Mouse (Mus musculus) forebrain, embryonic 10.5 days (tissue): ENCODE measurements at regions not wholly inside any gene's neighbourhood (a gene's known extent, or its start where the extent isn't known, plus 50 kb on each side); places are given as distances from the start of the nearest gene placed in this dataset.
A peak's percentile ranks its signal among the peaks of the same experiment; 100 is the strongest.

ENCODE experiments used
- DNase-seq: peaks from one replicate; pipeline ENCODE4 v3.0.0-alpha.2; 2017; ENCODE audit warnings: low spot score; ENCODE audit errors: extremely low spot score
- H3K27ac ChIP-seq: fragments of 300-500 bp; sonication (generic); 2 replicates; pipeline ENCODE4 v1.5.1; 2016; ENCODE audit warnings: mild to moderate bottlenecking
- H3K27me3 ChIP-seq: fragments of 300-500 bp; sonication (generic); 2 replicates; pipeline ENCODE4 v1.6.1; 2016; ENCODE audit warnings: mild to moderate bottlenecking; ENCODE audit not compliant: poor library complexity, severe bottlenecking
- H3K36me3 ChIP-seq: fragments of 300-500 bp; sonication (generic); replicated peaks from 2 replicates; pipeline ENCODE4 v1.6.1; 2016; ENCODE audit warnings: mild to moderate bottlenecking, moderate library complexity
- H3K4me1 ChIP-seq: fragments of 300-500 bp; sonication (generic); 2 replicates; pipeline ENCODE4 v1.6.1; 2016
- H3K4me3 ChIP-seq: fragments of 300-500 bp; sonication (generic); 2 replicates; pipeline ENCODE4 v1.5.1; 2016; ENCODE audit warnings: mild to moderate bottlenecking, moderate library complexity
- H3K9me3 ChIP-seq: fragments of 300-500 bp; sonication (generic); 2 replicates; pipeline ENCODE4 v1.6.1; 2016; ENCODE audit warnings: mild to moderate bottlenecking, moderate library complexity
- WGBS: fragments of 180-500 bp; shearing (Covaris S2); methylation state at CpG from one replicate; pipeline ENCODE4 v1.1.7; 2016; 5-methylcytosine and 5-hydroxymethylcytosine counted together

DNA sequence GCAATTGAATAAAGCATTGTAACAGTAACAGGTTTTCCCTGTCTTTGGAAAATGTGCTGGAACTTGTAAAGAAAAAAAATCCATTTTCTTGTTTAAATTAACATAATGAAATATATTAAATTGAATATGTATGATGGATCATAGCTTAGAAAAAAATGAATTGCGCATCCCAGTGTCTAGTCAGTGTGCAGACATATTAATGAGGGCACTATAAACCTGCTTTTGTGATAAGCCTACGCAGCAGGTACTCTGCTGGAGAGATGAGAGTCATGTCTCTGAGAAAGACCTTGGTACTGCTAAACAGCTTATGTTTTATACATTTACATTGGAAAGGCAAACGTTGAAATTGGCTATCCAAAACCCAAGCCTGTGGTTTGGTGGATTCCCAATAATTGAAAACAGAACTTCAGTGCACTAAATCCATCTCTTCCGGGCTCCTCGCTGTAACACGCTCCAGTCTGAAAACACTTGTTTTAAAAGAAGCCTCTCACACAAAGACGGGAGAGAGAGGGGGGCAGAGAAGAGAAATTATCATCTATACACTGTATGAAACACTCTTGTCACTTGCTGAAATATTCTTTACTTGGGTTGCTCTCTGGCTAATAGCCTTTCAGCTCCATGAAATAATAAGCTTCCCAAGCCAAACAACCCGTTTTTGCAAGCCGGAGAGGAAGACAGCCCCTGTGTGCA lies 223.9 kb upstream of the Fn1 start:
- 79% methylated on average over 9 of the region's 9 CpGs for WGBS
- no peak for DNase-seq
- Histone ChIP-seq H3K4me1 (no peaks in the 10 kb centered on the region), H3K9me3 (no peaks in the 10 kb centered on the region), H3K36me3 (no peaks in the 10 kb centered on the region), H3K27me3 (no peaks in the 10 kb centered on the region), H3K4me3 (no peak overlapping the region), H3K27ac (no peak overlapping the region)

DNA sequence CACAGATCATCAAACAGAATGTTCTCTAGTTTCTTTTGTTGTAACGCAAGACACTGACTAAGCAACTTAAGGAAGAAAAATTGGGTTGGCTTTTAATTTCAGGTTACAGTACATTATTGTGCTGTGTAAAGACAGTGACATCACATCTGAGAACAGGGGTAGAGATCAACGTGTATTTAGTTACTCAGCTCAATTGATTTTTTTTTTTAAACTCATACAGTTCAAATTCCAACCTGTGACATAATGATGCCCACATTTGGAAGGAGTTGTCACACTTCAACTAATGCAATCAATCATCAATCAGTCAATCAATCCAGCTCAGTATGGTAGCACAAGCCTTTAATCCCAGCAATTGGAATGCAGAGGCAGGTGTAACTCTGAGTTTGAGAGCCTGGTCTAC lies 221.0 kb upstream of the Fn1 start:
- no peak for DNase-seq
- Histone ChIP-seq H3K9me3 (no peaks in the 10 kb centered on the region), H3K4me1 (no peaks in the 10 kb centered on the region), H3K4me3 (no peak overlapping the region), H3K27me3 (no peaks in the 10 kb centered on the region), H3K27ac (no peak overlapping the region), H3K36me3 (no peaks in the 10 kb centered on the region)
- WGBS: 89% methylated on average over 2 of the region's 2 CpGs

DNA sequence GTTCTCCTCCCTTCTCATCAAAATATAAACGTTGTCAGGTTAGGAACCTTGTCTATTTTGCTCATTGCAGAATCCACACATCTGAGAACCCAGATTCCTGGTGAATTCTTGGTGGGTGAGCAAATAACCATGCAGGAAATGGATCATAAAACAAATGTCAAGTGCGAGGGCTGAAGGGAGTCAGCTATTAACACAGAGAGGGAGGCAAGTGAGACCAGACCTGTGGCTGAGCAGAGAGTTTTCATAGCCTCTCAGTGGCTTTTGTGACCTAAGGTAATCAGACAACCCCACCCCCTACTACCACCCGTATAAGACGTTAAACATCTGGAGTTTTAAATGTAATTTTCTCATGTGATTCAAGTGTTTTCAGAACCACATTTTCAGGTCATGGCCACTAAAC lies 212.7 kb upstream of the Fn1 start:
- 75% methylated on average over 4 of the region's 4 CpGs for WGBS
- Histone ChIP-seq H3K9me3 (no peaks in the 10 kb centered on the region), H3K27me3 (no peaks in the 10 kb centered on the region), H3K27ac (no peak overlapping the region), H3K36me3 (no peaks in the 10 kb centered on the region), H3K4me3 (no peak overlapping the region), H3K4me1 (no peaks in the 10 kb centered on the region)
- no peak for DNase-seq

DNA sequence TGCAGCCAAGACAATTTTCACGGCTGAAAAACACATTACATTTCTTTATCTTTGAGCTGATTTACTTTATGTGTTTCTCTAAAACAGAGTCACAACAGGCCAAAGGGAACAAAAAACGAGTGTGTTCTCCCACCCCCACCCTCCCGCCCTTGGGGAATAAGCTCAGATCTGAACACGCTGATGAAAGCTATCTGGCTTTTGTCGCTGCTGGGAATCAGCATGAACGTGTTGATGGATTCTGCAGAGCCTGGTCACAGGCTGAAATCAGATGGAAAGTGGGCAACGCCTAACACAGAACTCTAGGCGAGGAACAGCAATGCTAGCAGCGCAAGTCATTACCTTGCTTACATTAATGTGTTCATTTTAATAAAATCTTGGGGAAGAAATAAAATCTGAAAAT lies 211.7 kb upstream of the Fn1 start:
- Histone ChIP-seq H3K27me3 (no peaks in the 10 kb centered on the region), H3K36me3 (no peaks in the 10 kb centered on the region), H3K4me3 (no peak overlapping the region), H3K4me1 (no peaks in the 10 kb centered on the region), H3K9me3 (no peaks in the 10 kb centered on the region), H3K27ac (no peak overlapping the region)
- 83% methylated on average over 9 of the region's 9 CpGs for WGBS
- no peak for DNase-seq

DNA sequence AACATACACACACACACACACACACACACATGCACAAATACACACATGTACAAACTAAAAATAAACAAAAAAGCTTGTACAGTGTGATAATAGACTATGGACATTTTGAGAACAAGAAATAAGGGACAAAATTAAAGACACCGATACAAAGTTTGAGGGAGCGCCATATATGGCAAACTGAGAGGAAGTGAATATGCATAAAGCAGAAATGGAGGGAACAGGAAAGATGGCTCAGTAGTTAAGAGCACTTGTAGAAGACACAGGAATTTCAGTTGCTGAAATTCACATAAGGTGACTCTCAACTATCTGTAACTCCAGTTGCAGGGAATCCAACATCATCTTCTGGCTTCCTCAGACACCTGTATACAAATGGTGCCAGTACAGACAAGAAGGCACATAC lies 200.2 kb upstream of the Fn1 start:
- no peak for DNase-seq
- WGBS: 96% methylated on average over 2 of the region's 2 CpGs
- Histone ChIP-seq H3K27me3 (no peaks in the 10 kb centered on the region), H3K27ac (no peak overlapping the region), H3K4me3 (no peak overlapping the region), H3K4me1 (0 out of 2 replicates have a peak, but pooled peaks cover 2% of the 10 kb centered on the region), H3K36me3 (no peaks in the 10 kb centered on the region), H3K9me3 (no peaks in the 10 kb centered on the region)

DNA sequence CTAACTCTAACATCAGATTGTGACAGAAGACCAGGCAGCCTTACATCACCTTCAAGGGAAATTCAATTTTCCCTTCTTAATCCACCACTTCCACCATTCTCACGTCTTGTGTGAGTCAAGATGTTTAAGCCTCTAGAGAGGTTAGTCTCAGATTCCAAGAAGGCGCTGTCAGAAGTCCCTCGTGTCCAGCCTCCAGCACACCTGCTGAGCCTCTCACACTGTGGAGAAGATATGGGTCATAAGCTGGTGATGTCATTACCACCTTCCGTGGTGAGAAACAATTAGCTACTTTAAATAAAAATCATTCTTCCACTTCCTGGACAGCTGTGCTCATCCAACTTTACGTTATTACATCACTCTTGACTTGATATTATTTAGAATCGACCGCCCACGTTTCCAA lies 198.3 kb upstream of the Fn1 start:
- DNase-seq: no peak
- no peaks in the 10 kb centered on the region for H3K9me3 ChIP-seq
- no peaks in the 10 kb centered on the region for H3K27me3 ChIP-seq
- H3K4me1 ChIP-seq: 0 out of 2 replicates have a peak, but pooled peaks cover 2% of the 10 kb centered on the region
- no peaks in the 10 kb centered on the region for H3K36me3 ChIP-seq
- no peak overlapping the region for H3K4me3 ChIP-seq
- WGBS: 93% methylated on average over 8 of the region's 8 CpGs
- H3K27ac ChIP-seq: no peak overlapping the region

DNA sequence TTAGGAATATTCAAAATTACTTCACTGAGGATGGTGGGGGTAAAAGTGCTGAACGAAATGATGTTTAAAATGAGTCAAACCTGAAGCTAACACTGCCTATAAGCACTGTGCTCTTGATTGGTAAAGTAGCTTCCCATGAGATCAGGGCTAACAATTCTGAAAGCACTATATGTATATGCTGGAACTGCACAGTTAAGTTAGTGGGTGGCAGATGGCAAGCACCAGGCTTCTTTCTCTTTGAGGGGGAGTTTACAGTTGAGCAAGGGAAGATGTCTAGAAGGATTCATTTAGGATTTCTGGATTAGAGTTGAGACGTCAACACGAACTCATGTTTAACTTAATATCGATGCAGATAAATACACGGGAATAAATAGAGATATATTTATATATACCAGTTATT lies 195.7 kb upstream of the Fn1 start:
- DNase-seq: no peak
- Histone ChIP-seq H3K4me3 (no peak overlapping the region), H3K27ac (no peak overlapping the region), H3K4me1 (0 out of 2 replicates have a peak, but pooled peaks cover 2% of the 10 kb centered on the region), H3K27me3 (no peaks in the 10 kb centered on the region), H3K36me3 (no peaks in the 10 kb centered on the region), H3K9me3 (no peaks in the 10 kb centered on the region)
- 91% methylated on average over 5 of the region's 5 CpGs for WGBS

DNA sequence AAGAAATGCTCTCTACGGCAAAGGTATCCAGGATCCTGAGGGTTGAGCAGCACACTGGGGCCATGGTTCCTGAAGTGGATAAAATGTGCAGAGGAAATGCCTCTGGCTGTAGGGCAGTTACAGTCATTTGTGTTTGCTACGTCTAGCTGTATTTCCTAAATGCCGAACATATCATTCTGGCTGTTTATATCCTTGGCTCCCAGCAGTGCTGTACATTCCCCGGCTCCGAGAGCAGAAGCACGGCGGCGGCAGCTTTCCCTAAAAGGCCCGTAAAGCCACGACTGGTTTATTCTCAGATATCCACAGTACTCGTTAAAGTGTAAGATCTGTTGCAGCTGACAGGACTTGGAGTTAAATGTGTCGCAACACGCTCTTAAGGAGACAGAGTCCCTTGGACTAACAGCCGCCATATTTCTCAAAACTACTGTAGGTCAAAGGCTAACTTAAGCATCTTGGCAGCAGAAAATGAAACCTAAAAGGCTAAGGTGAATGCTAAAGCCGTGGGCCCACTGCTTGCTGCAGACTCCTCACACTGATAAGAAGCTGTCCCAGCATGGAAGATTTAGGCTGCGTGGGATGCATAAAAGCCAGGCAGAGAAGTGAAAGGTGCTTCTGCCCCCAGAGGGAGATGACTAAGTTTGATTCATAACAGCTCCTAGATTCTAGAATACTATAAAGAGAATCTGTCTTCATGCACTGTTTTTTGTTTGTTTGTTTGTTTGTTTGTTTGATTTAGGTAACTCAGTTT lies 192.1 kb upstream of the Fn1 start:
- H3K36me3 ChIP-seq: no peaks in the 10 kb centered on the region
- H3K4me3 ChIP-seq: no peak overlapping the region
- no peaks in the 10 kb centered on the region; the same call in 1 of the 2 replicates for H3K9me3 ChIP-seq
- no peak overlapping the region for H3K27ac ChIP-seq
- 89% methylated on average over 16 of the region's 16 CpGs for WGBS
- H3K4me1 ChIP-seq: 0 out of 2 replicates have a peak, but pooled peaks cover 2% of the 10 kb centered on the region
- no peaks in the 10 kb centered on the region for H3K27me3 ChIP-seq
- no peak for DNase-seq

DNA sequence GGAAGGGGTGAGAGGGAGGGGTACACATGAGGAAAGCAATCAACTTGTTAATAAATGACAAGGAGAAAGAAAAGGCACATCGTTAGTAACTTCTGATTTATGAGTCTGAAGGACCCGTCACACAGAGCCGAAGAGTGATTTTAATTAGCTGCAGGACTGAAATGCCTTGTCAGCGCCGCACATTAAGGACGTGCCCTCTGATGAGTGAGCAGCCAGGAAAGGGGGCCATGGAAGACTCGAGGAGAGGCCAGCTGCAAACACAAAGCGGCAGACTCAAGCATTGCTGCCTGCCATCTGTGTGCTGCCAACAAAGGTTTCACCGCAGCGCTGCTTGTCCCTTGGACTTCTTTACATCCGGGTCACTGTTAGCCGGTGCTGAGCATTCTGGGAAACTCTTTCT lies 184.8 kb upstream of the Fn1 start:
- H3K9me3 ChIP-seq: no peaks in the 10 kb centered on the region; the same call in 1 of the 2 replicates
- peak; percentile 21 for DNase-seq
- 67% methylated on average over 12 of the region's 12 CpGs for WGBS

DNA sequence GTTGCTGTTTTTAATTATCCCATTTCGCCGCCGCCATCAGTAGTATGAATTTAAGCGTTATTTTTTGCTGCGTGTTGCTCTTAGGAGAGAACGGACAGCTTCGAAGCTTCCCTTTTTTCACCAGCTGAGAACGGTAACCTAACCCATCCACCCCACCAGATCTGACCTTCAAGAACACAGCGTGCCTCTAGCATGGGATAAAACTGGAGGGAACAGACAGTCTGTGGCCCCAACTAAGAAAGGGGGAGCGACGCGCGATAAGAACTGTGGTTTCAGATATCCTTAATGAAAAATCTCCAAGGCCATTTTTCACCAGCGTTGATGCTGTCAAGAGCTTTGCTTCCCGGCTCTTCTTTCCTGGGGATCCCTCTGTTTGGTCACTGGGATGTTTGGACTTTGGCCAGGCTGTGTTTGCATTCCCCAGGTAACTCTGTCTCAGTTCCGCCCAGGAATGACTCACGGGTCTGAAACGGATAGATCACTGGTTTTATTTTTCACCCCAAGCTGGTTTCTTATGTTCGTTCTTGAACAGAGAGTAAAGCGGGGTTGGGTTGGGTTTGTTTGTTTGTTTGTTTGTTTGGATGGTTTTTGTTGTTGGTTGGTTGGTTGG lies 184.1 kb upstream of the Fn1 start:
- H3K27me3 ChIP-seq: no peaks in the 10 kb centered on the region
- no peak overlapping the region for H3K27ac ChIP-seq
- H3K4me1 ChIP-seq: peaks cover 10% of the 10 kb centered on the region
- H3K9me3 ChIP-seq: no peaks in the 10 kb centered on the region; the same call in 1 of the 2 replicates
- no peak overlapping the region for H3K4me3 ChIP-seq
- DNase-seq: no peak
- WGBS: 91% methylated on average over 20 of the region's 20 CpGs
- no peaks in the 10 kb centered on the region for H3K36me3 ChIP-seq

More for the DNA sequence above, 184.8 kb upstream of the Fn1 start:
- Histone ChIP-seq H3K27me3 (no peaks in the 10 kb centered on the region), H3K4me1 (peaks cover 10% of the 10 kb centered on the region), H3K36me3 (no peaks in the 10 kb centered on the region), H3K4me3 (no peak overlapping the region), H3K27ac (peak overlapping the region; percentile 69)

DNA sequence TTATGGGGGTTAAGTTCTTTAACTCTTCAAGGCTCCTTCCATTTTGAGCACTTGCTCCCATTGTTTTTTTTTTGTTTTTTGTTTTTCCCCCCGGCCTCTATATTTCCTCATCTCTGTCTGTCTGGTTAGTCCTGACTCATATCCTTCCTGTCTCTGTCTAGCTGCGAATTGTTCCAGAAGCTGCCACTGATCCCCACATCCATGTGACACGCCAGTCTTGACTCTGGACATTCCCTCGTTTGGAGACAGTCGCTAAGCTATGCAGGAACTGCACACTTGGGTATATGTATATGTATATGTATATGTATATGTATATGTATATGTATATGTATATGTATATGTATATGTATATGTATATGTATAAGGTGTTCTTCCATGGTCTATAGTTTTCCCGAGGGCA lies 177.4 kb upstream of the Fn1 start:
- Histone ChIP-seq H3K27ac (no peak overlapping the region), H3K4me3 (no peak overlapping the region), H3K36me3 (no peaks in the 10 kb centered on the region), H3K4me1 (no peaks in the 10 kb centered on the region), H3K9me3 (no peaks in the 10 kb centered on the region), H3K27me3 (no peaks in the 10 kb centered on the region)
- 92% methylated on average over 6 of the region's 6 CpGs for WGBS
- no peak for DNase-seq

DNA sequence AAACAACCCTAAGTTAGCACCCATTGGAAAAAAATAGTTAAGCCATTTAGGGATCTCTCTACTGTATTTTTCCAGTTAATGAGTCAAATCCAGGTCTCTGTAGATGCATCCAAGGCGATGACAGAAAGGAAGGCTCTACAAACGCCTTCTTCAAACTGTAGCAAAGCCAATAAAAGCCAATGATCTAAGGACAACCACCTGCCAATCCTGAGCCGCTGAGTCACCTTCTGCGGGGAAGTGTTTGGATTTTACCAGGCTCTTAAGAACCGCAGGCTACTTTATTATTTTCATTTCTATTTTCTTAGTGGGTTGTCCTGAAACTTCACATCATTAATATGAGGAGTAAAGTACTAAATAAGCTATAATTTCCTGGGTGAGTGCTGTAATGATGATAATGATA lies 171.4 kb upstream of the Fn1 start:
- no peaks in the 10 kb centered on the region for H3K27me3 ChIP-seq
- 87% methylated on average over 5 of the region's 5 CpGs for WGBS

DNA sequence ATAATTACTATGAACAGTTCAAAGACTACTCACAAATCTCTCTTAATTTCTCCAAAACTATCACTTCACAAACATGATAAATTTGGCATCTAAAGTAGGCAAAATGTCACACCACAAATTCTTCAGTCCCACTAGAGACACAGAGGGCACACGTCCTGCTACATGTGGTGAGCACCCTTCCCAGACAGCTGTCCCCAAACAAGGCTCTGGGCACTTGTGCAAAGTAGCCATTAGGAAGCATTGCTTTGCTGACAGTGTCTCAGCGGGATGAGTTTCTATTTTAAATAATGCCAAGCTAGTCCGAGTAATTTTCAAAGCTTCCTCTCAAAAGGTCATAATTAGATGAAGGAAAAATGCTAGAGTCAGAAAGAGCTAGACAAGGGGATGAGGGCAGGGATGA lies 169.1 kb upstream of the Fn1 start:
- H3K27me3 ChIP-seq: no peaks in the 10 kb centered on the region
- 83% methylated on average over 3 of the region's 3 CpGs for WGBS
- DNase-seq: no peak
- no peak overlapping the region for H3K27ac ChIP-seq
- H3K9me3 ChIP-seq: no peaks in the 10 kb centered on the region
- no peak overlapping the region for H3K4me3 ChIP-seq
- no peaks in the 10 kb centered on the region for H3K4me1 ChIP-seq
- no peaks in the 10 kb centered on the region for H3K36me3 ChIP-seq

More for the DNA sequence above, 171.4 kb upstream of the Fn1 start:
- Histone ChIP-seq H3K4me3 (no peak overlapping the region), H3K27ac (no peak overlapping the region), H3K9me3 (no peaks in the 10 kb centered on the region), H3K4me1 (no peaks in the 10 kb centered on the region), H3K36me3 (no peaks in the 10 kb centered on the region)
- no peak for DNase-seq
